Mouse (Mus musculus): ENCODE results near the gene Amd1.
A peak's percentile ranks its signal among the peaks of the same experiment; 100 is the strongest.

Amd1 gene

DNA sequence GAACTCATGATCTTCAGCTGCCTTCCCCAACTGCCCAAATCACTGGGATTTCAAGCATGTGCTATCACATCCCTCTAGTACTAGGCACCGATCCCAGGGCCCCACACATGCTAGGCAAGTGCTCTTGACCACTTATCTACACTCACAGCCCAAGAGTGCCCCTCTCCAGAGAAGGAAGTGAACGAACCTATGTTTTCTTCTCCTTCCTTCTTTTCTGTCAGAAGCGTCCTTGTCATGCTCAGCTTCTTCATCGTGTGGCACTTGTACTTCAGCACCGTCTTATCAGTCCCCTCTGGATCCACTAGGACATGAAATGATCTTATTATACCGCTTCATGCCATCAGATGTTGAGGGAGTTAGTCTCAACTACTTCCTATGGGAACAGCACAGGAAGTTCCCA is 51.0 kb downstream of the Amd1 start:
- DNase-seq (ENCODE audit: extremely low spot score), result no peak

DNA sequence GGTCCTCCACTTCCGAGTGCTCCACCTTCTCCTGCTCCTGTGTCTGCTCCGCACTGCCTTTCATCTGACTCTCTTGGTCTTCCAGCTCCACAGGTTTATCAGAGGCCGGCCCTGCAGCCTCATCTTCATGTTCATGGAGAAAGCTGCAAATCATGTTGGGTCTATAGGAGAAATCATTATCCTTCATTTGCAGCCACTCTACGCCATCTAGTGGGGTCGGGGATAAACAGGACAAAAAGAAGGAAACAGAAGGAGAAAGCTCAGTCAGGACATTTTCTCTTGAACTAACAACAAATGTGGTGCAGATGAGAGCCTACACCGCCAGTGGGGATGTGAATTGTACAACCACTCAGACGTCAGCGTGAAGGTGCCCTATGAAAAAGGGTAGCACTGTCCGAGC is 52.4 kb downstream of the Amd1 start:
- DNase-seq (ENCODE audit: extremely low spot score), result no peak

DNA sequence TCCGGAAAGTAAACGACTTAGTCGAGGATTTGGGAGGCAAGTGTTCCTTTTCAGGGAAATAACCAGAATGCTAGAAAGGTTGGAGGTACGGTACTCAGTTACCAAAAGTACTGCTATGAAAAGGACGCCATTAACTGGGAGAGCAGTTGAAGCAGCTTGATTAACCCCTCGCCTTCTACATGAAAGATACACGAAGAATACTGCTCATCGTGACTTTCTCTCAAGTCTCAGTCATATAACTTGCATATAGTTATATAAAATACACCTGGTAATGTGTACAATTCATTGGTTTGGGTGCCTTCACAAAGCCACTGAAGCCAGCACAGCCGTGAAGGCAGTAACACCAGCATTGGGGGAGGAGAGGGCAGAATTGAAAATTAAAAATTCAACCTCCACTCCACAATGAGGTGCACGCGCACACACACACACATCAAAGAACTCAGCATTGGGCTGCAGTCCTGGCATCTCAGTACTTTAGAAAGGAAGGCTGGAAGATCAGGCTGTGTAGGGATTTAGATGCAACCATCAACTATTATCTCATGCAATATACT is 54.7 kb downstream of the Amd1 start:
- no peak for DNase-seq (ENCODE audit: extremely low spot score)

DNA sequence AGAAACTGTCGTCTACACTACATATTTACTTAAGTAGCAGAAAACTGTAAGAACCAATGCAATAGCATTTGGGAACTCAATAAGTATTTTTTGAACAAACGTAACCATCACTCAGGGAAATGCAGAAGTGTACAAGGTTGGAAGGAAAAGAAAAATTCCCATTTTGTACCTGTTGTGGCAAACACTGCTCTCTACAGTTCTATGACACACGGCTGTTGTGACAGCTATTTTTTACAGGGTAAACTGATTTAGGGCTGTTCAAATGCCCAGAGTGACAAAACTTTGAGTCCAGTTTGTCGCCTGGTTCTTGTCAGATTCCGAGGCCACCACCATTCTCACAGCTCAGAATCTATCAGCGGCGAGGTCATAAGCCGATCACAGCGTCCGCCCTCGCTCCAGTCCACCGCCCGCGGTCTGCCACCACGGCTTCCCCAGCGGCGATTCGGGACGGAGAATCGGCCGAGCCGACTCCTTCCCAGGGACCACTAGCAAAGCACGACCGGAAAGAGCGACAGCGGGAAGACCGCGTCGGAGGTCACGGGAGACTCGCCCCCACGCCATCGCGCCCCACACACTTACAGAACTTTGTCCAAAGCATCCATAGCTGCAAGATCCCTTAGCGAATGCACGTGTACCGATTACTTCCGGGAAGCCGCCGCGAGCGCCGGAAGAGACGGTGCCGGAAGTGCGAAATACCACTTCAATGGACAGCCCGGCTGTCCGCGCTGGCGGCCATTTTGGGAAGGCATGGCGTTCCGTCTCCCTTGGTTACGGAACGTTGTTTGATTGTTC is 55.4 kb downstream of the Amd1 start, which contains the start of gene Rpf2:
TSS of gene Rpf2 (minus strand) at position 663 of the 792 bp plus-strand sequence.
- DNase-seq (ENCODE audit: extremely low spot score), result peak; percentile 89

DNA sequence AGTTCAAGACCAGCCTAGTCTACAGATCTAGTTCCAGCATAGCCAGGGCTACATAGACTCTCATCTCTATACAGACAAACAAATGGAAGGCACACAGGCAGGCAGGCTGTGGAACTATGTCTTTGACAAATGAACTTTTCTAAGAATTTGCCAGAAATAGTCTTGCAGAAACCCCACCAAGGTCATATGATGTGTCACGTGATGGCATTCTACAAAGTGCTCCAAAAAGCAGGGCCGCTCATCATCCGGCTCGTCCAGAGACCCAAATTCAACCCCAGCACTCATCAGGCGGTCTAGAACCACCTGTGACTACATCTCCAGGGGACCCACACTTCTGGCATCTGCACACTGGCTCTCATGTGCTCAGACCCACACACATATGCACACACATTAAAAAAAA is 64.2 kb downstream of the Amd1 start:
- DNase-seq (ENCODE audit: extremely low spot score), result no peak

Measured in embryo, embryonic 9.5 days (tissue).